1 mouse cellular context compared by ENCODE assay signal in the genomic region with DNA sequence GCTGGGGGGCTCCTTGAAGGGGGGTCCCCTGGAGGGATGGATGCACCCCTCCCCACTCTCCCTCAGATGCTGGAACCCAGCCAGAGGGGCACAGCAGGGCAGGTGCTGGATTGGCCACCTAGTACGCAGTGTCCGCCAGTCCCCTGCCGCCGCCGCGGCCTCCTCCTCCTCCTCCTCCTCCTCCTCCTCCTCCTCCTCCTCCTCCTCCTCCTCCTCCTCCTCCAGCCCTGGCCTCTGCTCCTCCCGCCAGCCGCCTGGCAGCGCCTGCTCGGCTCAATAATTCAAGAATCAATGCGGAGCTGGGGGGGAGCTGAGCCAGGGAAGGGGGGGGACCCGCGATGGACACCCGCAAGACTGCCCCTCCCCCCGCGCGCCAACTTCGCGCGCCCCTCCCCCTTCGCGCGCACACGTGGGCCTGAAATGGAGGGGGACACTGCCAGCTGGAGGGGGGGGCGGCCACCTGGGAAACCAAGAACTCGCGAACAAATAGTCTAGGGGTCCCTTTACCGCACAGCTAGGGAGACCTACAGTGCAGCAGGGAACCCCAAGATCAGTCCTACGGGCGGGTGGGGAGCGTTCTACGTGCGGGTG.
A peak's percentile ranks its signal among the peaks of the same experiment; 100 is the strongest.
TF ChIP-seq lines count a peak whose summit lies in the region.

No protein-coding gene starts in this region.

TF ChIP-seq in CH12.LX, 34 proteins besides CTCF, POLR2A, EP300 and RAD21:
- TF ChIP-seq MAZ (IDR thresholded peaks at IDR 0.05; ENCODE audit: low read depth, low read length) (0 out of 2 replicates have a peak, but pooled peaks have one; percentile 41), MXI1 (IDR thresholded peaks at IDR 0.05; ENCODE audit: low read depth, low read length) (peak; percentile 84), PAX5 (IDR thresholded peaks at IDR 0.05; ENCODE audit: low read length) (no peak), IRF4 (IDR thresholded peaks at IDR 0.05; ENCODE audit: low read depth, low read length) (no peak), TCF12 (IDR thresholded peaks at IDR 0.05; ENCODE audit: low read depth, low read length) (peak; percentile 41; the same call in 1 of the 2 replicates), CHD2 (IDR thresholded peaks at IDR 0.05; ENCODE audit: low read length) (peak; percentile 86), MAX (IDR thresholded peaks at IDR 0.05; ENCODE audit: low read length) (peak; percentile 49; the same call in 1 of the 2 replicates), ELF1 (IDR thresholded peaks at IDR 0.05; ENCODE audit: low read depth, low read length) (no peak)
